Mouse (Mus musculus) G1E (cell line): Measurements from ENCODE around the gene Timm44. TPM values are rescaled to one million over a fixed set of nuclear protein-coding genes. Genes with fewer than 3 reads are reported as not detected.

Experiments used
- ATAC-seq: 2 replicates; pipeline ENCODE4 v1.8.0; 2016; ENCODE audit warnings: mild to moderate bottlenecking; ENCODE audit not compliant: insufficient number of reproducible peaks, poor library complexity, low FRiP score, severe bottlenecking; ENCODE audit errors: extremely low read depth
- DNase-seq: peaks from one replicate; pipeline ENCODE4 v3.0.0; 2012; ENCODE audit warnings: low spot score
- H3K27me3 ChIP-seq: 2 replicates; pipeline ENCODE4 v1.6.1; 2012; ENCODE audit warnings: mild to moderate bottlenecking, low read length, inconsistent platforms; ENCODE audit not compliant: insufficient read depth
- H3K36me3 ChIP-seq: replicated peaks from 2 replicates; pipeline ENCODE3; 2012; ENCODE audit warnings: mild to moderate bottlenecking, inconsistent platforms
- H3K4me1 ChIP-seq: 2 replicates; pipeline ENCODE4 v1.6.1; 2012; ENCODE audit warnings: low read depth, low read length, inconsistent platforms, mixed read lengths; ENCODE audit not compliant: insufficient read depth
- H3K4me3 ChIP-seq: 2 replicates; pipeline ENCODE4 v1.5.1; 2012; ENCODE audit warnings: low read depth, mild to moderate bottlenecking, inconsistent platforms, low read length, moderate library complexity, mixed read lengths
- H3K9me3 ChIP-seq: replicated peaks from 2 replicates; pipeline ENCODE4 v1.6.1; 2012; ENCODE audit warnings: inconsistent platforms
- CTCF ChIP-seq: IDR thresholded peaks from 2 replicates; pipeline ENCODE4 v1.5.1; 2012; ENCODE audit warnings: low read depth, low read length, inconsistent platforms, mixed read lengths
- GATA1 ChIP-seq: IDR thresholded peaks from 2 replicates; pipeline ENCODE4 v1.6.1; 2012; ENCODE audit warnings: borderline replicate concordance, low read length, inconsistent platforms, mixed read lengths
- GATA2 ChIP-seq: IDR thresholded peaks from 2 replicates; pipeline ENCODE4 v1.6.1; 2012; ENCODE audit warnings: low read depth, low read length, inconsistent platforms, borderline replicate concordance
- POLR2AphosphoS5 ChIP-seq: IDR thresholded peaks from 2 replicates; pipeline ENCODE4 v1.6.1; 2012; ENCODE audit warnings: low read depth, low read length, inconsistent platforms; ENCODE audit not compliant: insufficient replicate concordance
- TAL1 ChIP-seq: conservative IDR thresholded peaks from 2 replicates; pipeline ENCODE4 v1.6.1; 2012; ENCODE audit warnings: low read depth, low read length, inconsistent platforms, mixed read lengths
- polyA plus RNA-seq: library from polyadenylated mRNA; stranded (reverse); fragments of >175 nt; gene quantifications from 2 replicates; pipeline ENCODE4 v1.2.3, GENCODE M21; 2012
- total RNA-seq, 2 experiments: library from RNA; stranded (forward) in 1 of 2; stranded (reverse) in 1 of 2; fragments of 200-1000 nt in 1 of 2; fragments of >200 nt in 1 of 2; fragmentation: Nextera tagmentation in 1 of 2; gene quantifications; 2 replicates each; pipeline ENCODE4 v1.2.3; 2014 to 2017

The Timm44 gene
- total and polyA plus RNA-seq, 3 experiments: 65.3 to 123 (median 81.8) TPM

GRCm38 (mm10) chr8:4276111-4276465 is 375 bp upstream of the Timm44 start:
- no peaks in the 10 kb centered on the region for H3K9me3 ChIP-seq
- peak overlapping the region; percentile 87 for H3K4me3 ChIP-seq
- H3K36me3 ChIP-seq: peaks cover 31% of the 10 kb centered on the region
- ATAC-seq: no peak
- no peak for TF ChIP-seq CTCF
- TF ChIP-seq GATA1: no peak
- TF ChIP-seq TAL1: no peak
- TF ChIP-seq POLR2AphosphoS5: no peak
- no peak for TF ChIP-seq GATA2
- H3K4me1 ChIP-seq: peaks cover 32% of the 10 kb centered on the region
- DNase-seq: no peak
- no peaks in the 10 kb centered on the region for H3K27me3 ChIP-seq

- ATAC-seq: no peak
- Histone ChIP-seq H3K27me3 (no peaks in the 10 kb centered on the region), H3K4me3 (no peak overlapping the region), H3K36me3 (peaks cover 94% of the 10 kb centered on the region), H3K4me1 (peaks cover 24% of the 10 kb centered on the region), H3K9me3 (no peaks in the 10 kb centered on the region)
- TF ChIP-seq GATA1 (no peak), GATA2 (no peak), POLR2AphosphoS5 (no peak), TAL1 (no peak), CTCF (no peak)
- DNase-seq: no peak
Measured at GRCm38 (mm10) chr8:4269609-4270008, 6.1 kb downstream of the Timm44 start.

GRCm38 (mm10) chr8:4267627-4268026 is 8.1 kb downstream of the Timm44 start:
- no peaks in the 10 kb centered on the region for H3K27me3 ChIP-seq
- peaks cover 8% of the 10 kb centered on the region for H3K4me1 ChIP-seq
- no peaks in the 10 kb centered on the region for H3K9me3 ChIP-seq
- ATAC-seq (no peak), DNase-seq (no peak)
- TF ChIP-seq POLR2AphosphoS5: no peak
- no peak for TF ChIP-seq GATA2
- TF ChIP-seq TAL1: no peak
- TF ChIP-seq GATA1: no peak
- TF ChIP-seq CTCF: no peak; the same call in 1 of the 2 replicates
- no peak overlapping the region for H3K4me3 ChIP-seq
- H3K36me3 ChIP-seq: peaks cover 95% of the 10 kb centered on the region

- ATAC-seq: no peak
- Histone ChIP-seq H3K27me3 (no peaks in the 10 kb centered on the region), H3K4me1 (peaks cover 7% of the 10 kb centered on the region), H3K9me3 (no peaks in the 10 kb centered on the region), H3K4me3 (no peak overlapping the region), H3K36me3 (peaks cover 100% of the 10 kb centered on the region)
- TF ChIP-seq POLR2AphosphoS5 (no peak), GATA1 (no peak), GATA2 (no peak), CTCF (no peak), TAL1 (no peak)
- DNase-seq: no peak
Measured at GRCm38 (mm10) chr8:4265160-4265914, 10.4 kb downstream of the Timm44 start.

GRCm38 (mm10) chr8:4263105-4263791 is 12.5 kb downstream of the Timm44 start:
- Histone ChIP-seq H3K36me3 (peaks cover 93% of the 10 kb centered on the region), H3K9me3 (no peaks in the 10 kb centered on the region), H3K4me3 (no peak overlapping the region), H3K27me3 (no peaks in the 10 kb centered on the region), H3K4me1 (peaks cover 27% of the 10 kb centered on the region)
- TF ChIP-seq TAL1: no peak
- TF ChIP-seq GATA2: no peak
- no peak for TF ChIP-seq CTCF
- TF ChIP-seq POLR2AphosphoS5: no peak
- no peak for TF ChIP-seq GATA1
- no peak for DNase-seq
- no peak for ATAC-seq

GRCm38 (mm10) chr8:4259805-4260170 is 15.9 kb downstream of the Timm44 start:
- Histone ChIP-seq H3K36me3 (peaks cover 93% of the 10 kb centered on the region), H3K4me1 (peaks cover 32% of the 10 kb centered on the region), H3K27me3 (no peaks in the 10 kb centered on the region), H3K4me3 (no peak overlapping the region; the same call in 1 of the 2 replicates), H3K9me3 (no peaks in the 10 kb centered on the region)
- DNase-seq (no peak), ATAC-seq (no peak)
- TF ChIP-seq GATA1 (no peak), CTCF (no peak), POLR2AphosphoS5 (no peak), TAL1 (no peak), GATA2 (no peak)
